Mouse (Mus musculus) brain, embryonic 14.5 days (tissue): ENCODE measurements around the gene Mob1b.

Source experiments
- CTCF ChIP-seq: fragments of 200-500 bp; IDR thresholded peaks from 2 replicates; pipeline ENCODE4 v1.5.1; 2012; ENCODE audit warnings: inconsistent platforms, mild to moderate bottlenecking, moderate library complexity, borderline replicate concordance; ENCODE audit not compliant: insufficient read depth, insufficient read length; ENCODE audit errors: extremely low read depth
- POLR2A ChIP-seq: fragments of 200-500 bp; IDR thresholded peaks from 2 replicates; pipeline ENCODE4 v1.6.1; 2012; ENCODE audit warnings: mild to moderate bottlenecking, inconsistent platforms, borderline replicate concordance; ENCODE audit not compliant: poor library complexity, insufficient read depth, insufficient read length, severe bottlenecking; ENCODE audit errors: extremely low read depth

DNA sequence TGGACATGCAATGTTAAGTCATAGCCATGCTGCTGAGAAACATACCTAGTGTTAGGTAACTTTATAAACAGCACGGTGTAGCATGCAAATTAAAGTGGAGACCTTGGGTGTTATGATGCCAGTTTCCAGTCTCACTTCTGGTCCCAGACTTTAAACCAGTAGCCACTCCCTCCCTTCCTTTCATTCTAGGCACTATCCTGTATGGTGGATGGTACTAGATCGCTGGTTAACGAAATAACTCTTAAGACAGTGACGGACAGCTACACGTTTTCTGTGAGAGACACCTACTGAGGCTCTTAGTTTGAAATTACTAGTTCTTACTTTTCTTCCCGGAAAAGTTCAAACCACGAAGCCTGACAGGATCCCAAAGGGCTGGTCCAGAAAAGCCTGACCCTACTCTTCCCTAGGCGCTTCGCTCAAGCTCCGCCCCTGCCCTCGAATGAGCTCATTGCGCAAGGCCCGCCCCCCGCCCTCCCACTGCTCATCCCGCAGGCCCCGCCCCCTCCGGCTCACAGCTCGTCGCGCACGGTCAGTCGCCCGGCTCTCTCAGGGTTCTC, 43.9 kb downstream of the Mob1b start:
- TF ChIP-seq CTCF (no peak), POLR2A (no peak)
